Mouse (Mus musculus): ENCODE measurements around the gene Gtf3c1.

GRCm38 (mm10) chr7:125593831-125594230 lies 113.7 kb downstream of the Gtf3c1 start:
- no peak for TF ChIP-seq CTCF (IDR thresholded peaks at IDR 0.05; ENCODE audit: extremely low read depth, insufficient read depth, insufficient read length, insufficient replicate concordance)
- no peak for TF ChIP-seq POLR2A (IDR thresholded peaks at IDR 0.05; ENCODE audit: low read depth, low read length)
